Mouse (Mus musculus) spleen, adult 2 months (tissue): Measurements from ENCODE around the gene Sh2d6. TPM values are rescaled to one million over a fixed set of nuclear protein-coding genes. Genes with fewer than 3 reads are reported as not detected.
A peak's percentile ranks its signal among the peaks of the same experiment; 100 is the strongest.
"Not testable (repeated sequence)": the region's sequence is repeated elsewhere in the genome, so short reads cannot be mapped to it uniquely, and the experiment has no call there.

Source experiments
- DNase-seq, 2 experiments: peaks; one replicate each; pipeline versions ENCODE4 v3.0.0 to v3.0.0-alpha.2; 2012 to 2021; ENCODE audit warnings: low spot score in 2 of 2, low read depth in 1 of 2
- H3K27ac ChIP-seq: fragments of 200-500 bp; 2 replicates; pipeline ENCODE4 v1.5.1; 2012; ENCODE audit warnings: low read length, inconsistent platforms; ENCODE audit not compliant: insufficient read depth
- H3K27me3 ChIP-seq: fragments of 200-500 bp; 2 replicates; pipeline ENCODE4 v1.6.1; 2012; ENCODE audit warnings: mild to moderate bottlenecking, moderate library complexity, low read length, inconsistent platforms; ENCODE audit not compliant: control insufficient read depth, insufficient read depth
- H3K36me3 ChIP-seq: fragments of 200-500 bp; 2 replicates; pipeline ENCODE4 v1.6.1; 2012; ENCODE audit warnings: mild to moderate bottlenecking, low read length, inconsistent platforms; ENCODE audit not compliant: control insufficient read depth, insufficient read depth
- H3K4me1 ChIP-seq: fragments of 200-500 bp; 2 replicates; pipeline ENCODE4 v1.6.1; 2011; ENCODE audit warnings: inconsistent platforms; ENCODE audit not compliant: control insufficient read depth, insufficient read depth, insufficient read length
- H3K4me3 ChIP-seq: fragments of 200-500 bp; 2 replicates; pipeline ENCODE4 v1.5.1; 2011; ENCODE audit warnings: mild to moderate bottlenecking, inconsistent platforms; ENCODE audit not compliant: insufficient read depth, insufficient read length; ENCODE audit errors: extremely low read depth
- CTCF ChIP-seq: fragments of 200-500 bp; IDR thresholded peaks from 2 replicates; pipeline ENCODE4 v1.5.1; 2011; ENCODE audit warnings: mild to moderate bottlenecking, inconsistent platforms; ENCODE audit not compliant: insufficient read depth, insufficient read length, insufficient replicate concordance; ENCODE audit errors: extremely low read depth
- POLR2A ChIP-seq: fragments of 200-500 bp; IDR thresholded peaks from 2 replicates; pipeline ENCODE4 v1.6.1; 2011; ENCODE audit warnings: low read depth, low read length, inconsistent platforms
- WGBS: fragments of 180-500 bp; shearing (Covaris S2); methylation state at CpG from one replicate; pipeline ENCODE4 v1.1.7; 2018; 5-methylcytosine and 5-hydroxymethylcytosine counted together
- polyA plus RNA-seq: library from polyadenylated mRNA; depleted of rRNA; stranded (reverse); fragments of >200 nt; gene quantifications from 2 replicates; pipeline ENCODE4 v1.2.3, GENCODE M21; 2012

Gene Sh2d6
- polyA plus RNA-seq, 1 experiment, result 0.55 TPM

DNA sequence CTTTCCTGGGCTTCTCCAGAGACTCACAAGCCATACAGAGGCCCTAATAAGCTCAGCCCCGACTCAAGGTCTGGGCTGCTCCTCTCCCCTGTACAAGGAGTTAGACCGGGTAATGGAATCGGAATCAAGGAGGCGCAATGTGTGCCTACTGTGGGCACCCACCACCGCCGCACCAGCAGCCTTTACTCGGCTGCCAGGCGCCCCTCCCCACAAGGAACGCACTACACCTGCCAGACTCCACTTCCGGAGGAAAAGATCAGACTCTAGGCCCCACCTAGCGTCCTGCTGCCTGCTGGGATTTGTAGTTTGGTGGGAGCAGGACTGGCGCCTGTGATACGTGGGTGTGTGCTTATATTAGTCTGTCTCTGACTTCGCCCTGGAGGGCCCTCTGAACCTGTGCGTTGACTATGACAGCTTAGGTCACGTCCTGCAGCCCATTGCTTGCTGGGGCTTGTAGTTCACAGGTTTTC lies 17.1 kb upstream of the Sh2d6 start:
- WGBS, result 2% methylated on average over 16 of the region's 16 CpGs
- TF ChIP-seq CTCF (no peak), POLR2A (peak; percentile 71)

DNA sequence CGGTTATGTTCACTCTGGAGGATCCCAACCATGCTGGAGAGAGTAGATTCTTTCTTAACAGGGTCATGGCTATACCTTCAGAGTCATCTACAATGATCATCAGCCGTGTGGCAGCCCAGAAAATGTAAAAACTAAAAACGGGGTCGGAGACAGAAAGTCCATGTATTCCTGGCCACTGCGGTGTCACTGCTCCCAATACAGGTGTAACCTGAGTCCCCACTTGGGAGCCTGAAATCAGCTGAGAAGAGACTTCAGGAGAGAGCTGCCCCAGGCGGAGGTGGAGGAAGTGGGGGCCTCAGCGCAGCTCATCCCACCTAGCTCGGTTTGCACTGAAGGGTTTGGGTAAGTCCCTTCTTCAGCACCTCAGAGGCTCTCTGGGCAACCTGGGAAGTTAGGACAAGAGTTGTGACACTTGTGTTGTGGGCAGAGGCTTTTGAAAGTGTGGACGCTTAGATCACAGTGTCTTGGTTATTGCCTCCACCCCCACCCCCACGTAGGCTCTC lies 16.5 kb upstream of the Sh2d6 start:
- WGBS, result 67% methylated on average over 10 of the region's 10 CpGs
- TF ChIP-seq POLR2A (no peak), CTCF (no peak)
- Histone ChIP-seq H3K27ac (peak overlapping the region; percentile 56; the same call in 1 of the 2 replicates), H3K4me3 (peak overlapping the region; percentile 57; the same call in 1 of the 2 replicates), H3K27me3 (no peaks in the 10 kb centered on the region), H3K4me1 (peaks cover 4% of the 10 kb centered on the region; the same call in 1 of the 2 replicates), H3K36me3 (no peaks in the 10 kb centered on the region)
- no peak for DNase-seq

More for the DNA sequence above, 17.1 kb upstream of the Sh2d6 start:
- Histone ChIP-seq H3K27me3 (no peaks in the 10 kb centered on the region), H3K27ac (peak overlapping the region; percentile 56), H3K36me3 (no peaks in the 10 kb centered on the region), H3K4me3 (peak overlapping the region; percentile 57), H3K4me1 (peaks cover 8% of the 10 kb centered on the region; the same call in 1 of the 2 replicates)
- peak; percentile 85 to 86 for DNase-seq

- Histone ChIP-seq H3K27me3 (no peaks in the 10 kb centered on the region), H3K4me1 (peaks cover 4% of the 10 kb centered on the region; the same call in 1 of the 2 replicates), H3K27ac (no peak overlapping the region), H3K36me3 (no peaks in the 10 kb centered on the region), H3K4me3 (no peak overlapping the region)
- WGBS, result 3% methylated on average over 9 of the region's 9 CpGs
- peak; percentile 71 to 82 for DNase-seq
- TF ChIP-seq CTCF (peak; percentile 95), POLR2A (no peak)
Observed at GRCm38 (mm10) chr6:72535165-72535564, 13.7 kb upstream of the Sh2d6 start.

- TF ChIP-seq CTCF, result peak; percentile 87; the same call in 1 of the 2 replicates
- no peak for TF ChIP-seq POLR2A
Observed at GRCm38 (mm10) chr6:72534035-72534809, 12.7 kb upstream of the Sh2d6 start.

GRCm38 (mm10) chr6:72533555-72533954 lies 12.0 kb upstream of the Sh2d6 start:
- H3K27ac ChIP-seq, H3K36me3 ChIP-seq, H3K4me3 ChIP-seq, H3K27me3 ChIP-seq, DNase-seq, H3K4me1 ChIP-seq: not testable (repeated sequence)
- 66% methylated on average over 1 of the region's 1 CpGs for WGBS

More at GRCm38 (mm10) chr6:72534035-72534809, 12.7 kb upstream of the Sh2d6 start:
- H3K4me1 ChIP-seq, result peaks cover 4% of the 10 kb centered on the region; the same call in 1 of the 2 replicates
- H3K4me3 ChIP-seq, result no peak overlapping the region
- no peaks in the 10 kb centered on the region for H3K27me3 ChIP-seq
- whole genome bisulfite sequencing, result 37% methylated on average over 9 of the region's 9 CpGs
- peak in 1 of 2 experiments; percentile 43 for DNase-seq
- no peak overlapping the region for H3K27ac ChIP-seq
- no peaks in the 10 kb centered on the region for H3K36me3 ChIP-seq

GRCm38 (mm10) chr6:72532580-72532979 lies 11.1 kb upstream of the Sh2d6 start:
- WGBS, result 90% methylated on average over 4 of the region's 4 CpGs

GRCm38 (mm10) chr6:72528410-72529151 lies 7.1 kb upstream of the Sh2d6 start:
- TF ChIP-seq POLR2A (no peak), CTCF (no peak)
- no peak overlapping the region for H3K4me3 ChIP-seq
- no peak overlapping the region for H3K27ac ChIP-seq
- DNase-seq, result no peak
- 91% methylated on average over 10 of the region's 10 CpGs for WGBS
- H3K36me3 ChIP-seq, result no peaks in the 10 kb centered on the region
- H3K4me1 ChIP-seq, result no peaks in the 10 kb centered on the region
- no peaks in the 10 kb centered on the region for H3K27me3 ChIP-seq

More at GRCm38 (mm10) chr6:72532580-72532979, 11.1 kb upstream of the Sh2d6 start:
- Histone ChIP-seq H3K27me3 (no peaks in the 10 kb centered on the region), H3K36me3 (no peaks in the 10 kb centered on the region), H3K4me3 (no peak overlapping the region), H3K4me1 (no peaks in the 10 kb centered on the region), H3K27ac (no peak overlapping the region)
- DNase-seq, result no peak
- TF ChIP-seq POLR2A, result no peak
- no peak for TF ChIP-seq CTCF
